Mouse (Mus musculus) spleen, adult 2 months (tissue): Measurements from ENCODE around the gene Actr3b.

Experiments
- CTCF ChIP-seq: fragments of 200-500 bp; IDR thresholded peaks from 2 replicates; pipeline ENCODE4 v1.5.1; 2011; ENCODE audit warnings: mild to moderate bottlenecking, inconsistent platforms; ENCODE audit not compliant: insufficient read depth, insufficient read length, insufficient replicate concordance; ENCODE audit errors: extremely low read depth
- POLR2A ChIP-seq: fragments of 200-500 bp; IDR thresholded peaks from 2 replicates; pipeline ENCODE4 v1.6.1; 2011; ENCODE audit warnings: low read depth, low read length, inconsistent platforms

GRCm38 (mm10) chr5:25753556-25754235 lies 6.1 kb upstream of the Actr3b start:
- TF ChIP-seq CTCF (no peak), POLR2A (no peak)
